In genomic region chr5:120563914-120564311, GRCm38 (mm10) we compare ENCODE assay signal across 10 mouse cellular contexts. TPM values are rescaled to one million over a fixed set of nuclear protein-coding genes. Genes with fewer than 3 reads are reported as not detected.
DNase-seq lines count a peak whose midpoint lies in the region; ATAC-seq and TF ChIP-seq lines count a peak whose summit lies in the region.
"Had no signal": no experiment of that assay in that cellular context is flagged by ENCODE, and none has a peak within 500 bp of the region (broad histone marks: within the 10 kb centered on the region; RNA-seq: fewer than 3 reads in every experiment).

No protein-coding gene starts in this region.

- TF ChIP-seq POLR2A in limb, embryonic 14.5 days (IDR thresholded peaks at IDR 0.05; ENCODE audit: borderline replicate concordance, extremely low read depth, insufficient read depth, insufficient read length): no peak

- no peaks in the 10 kb centered on the region for H3K27me3 ChIP-seq in hindbrain, embryonic 13.5 days
- H3K27me3 ChIP-seq in hindbrain, embryonic 16.5 days (replicated peaks; ENCODE audit: control insufficient read depth, insufficient read depth, low read length): no peaks in the 10 kb centered on the region
- H3K27me3 ChIP-seq in limb, embryonic 14.5 days (ENCODE audit: control insufficient read depth, insufficient read depth, low read length): no peaks in the 10 kb centered on the region
- H3K27me3 ChIP-seq: liver, embryonic 15.5 days had no signal

- peaks cover 86% of the 10 kb centered on the region for H3K4me1 ChIP-seq in hindbrain, embryonic 13.5 days (replicated peaks)
- H3K4me1 ChIP-seq in hindbrain, embryonic 16.5 days (ENCODE audit: control insufficient read depth, insufficient read depth, low read depth, low read length): peaks cover 63% of the 10 kb centered on the region
- H3K4me1 ChIP-seq in brown adipose tissue, adult 24 weeks (ENCODE audit: control insufficient read depth, insufficient read depth, insufficient read length, low read length): peaks cover 44% of the 10 kb centered on the region
- H3K4me1 ChIP-seq in limb, embryonic 14.5 days (ENCODE audit: control insufficient read depth, insufficient read depth, low read length): peaks cover 84% of the 10 kb centered on the region

- ATAC-seq in CD4-positive, CD25-positive, alpha-beta regulatory T cell, adult 4 months: no peak
- no peak for ATAC-seq in hindbrain, embryonic 13.5 days (ENCODE audit: low FRiP score)
- ATAC-seq in hindbrain, embryonic 16.5 days: no peak
- no peak for ATAC-seq in limb, embryonic 14.5 days (ENCODE audit: low FRiP score, low read depth)
- no peak for ATAC-seq in inflammation-experienced regulatory T-cells, adult 6 months

- H3K4me3 ChIP-seq in hindbrain, embryonic 13.5 days: no peak overlapping the region
- H3K4me3 ChIP-seq in hindbrain, embryonic 16.5 days (ENCODE audit: low read length): no peak overlapping the region
- no peak overlapping the region for H3K4me3 ChIP-seq in brown adipose tissue, adult 24 weeks (ENCODE audit: insufficient read depth, low read depth, low read length)
- H3K4me3 ChIP-seq in limb, embryonic 14.5 days (replicated peaks; ENCODE audit: low read length): no peak overlapping the region
- H3K4me3 ChIP-seq: liver, embryonic 15.5 days had no signal

- H3K36me3 ChIP-seq in hindbrain, embryonic 13.5 days: no peaks in the 10 kb centered on the region
- H3K36me3 ChIP-seq in hindbrain, embryonic 16.5 days (ENCODE audit: control insufficient read depth, insufficient read depth, low read length): no peaks in the 10 kb centered on the region
- no peaks in the 10 kb centered on the region for H3K36me3 ChIP-seq in limb, embryonic 14.5 days (ENCODE audit: control insufficient read depth, insufficient read depth, low read length)

- 53% methylated on average over 4 of the region's 4 CpGs for WGBS in hindbrain, embryonic 13.5 days
- 54% methylated on average over 4 of the region's 4 CpGs for WGBS in hindbrain, embryonic 16.5 days
- WGBS in limb, embryonic 14.5 days: 31% methylated on average over 4 of the region's 4 CpGs

- H3K9me3 ChIP-seq in hindbrain, embryonic 13.5 days: no peaks in the 10 kb centered on the region
- no peaks in the 10 kb centered on the region for H3K9me3 ChIP-seq in hindbrain, embryonic 16.5 days (ENCODE audit: control insufficient read depth, low read length)
- no peaks in the 10 kb centered on the region for H3K9me3 ChIP-seq in limb, embryonic 14.5 days (ENCODE audit: control insufficient read depth, low read length)
- H3K9me3 ChIP-seq: liver, embryonic 15.5 days had no signal

- H3K27ac ChIP-seq in hindbrain, embryonic 13.5 days: peak overlapping the region; percentile 31; the same call in 1 of the 2 replicates
- no peak overlapping the region for H3K27ac ChIP-seq in hindbrain, embryonic 16.5 days (ENCODE audit: low read depth, low read length)
- peak overlapping the region; percentile 71 for H3K27ac ChIP-seq in brown adipose tissue, adult 24 weeks (replicated peaks; ENCODE audit: low read depth, low read length)
- peak overlapping the region; percentile 77 for H3K27ac ChIP-seq in limb, embryonic 14.5 days (replicated peaks; ENCODE audit: low read depth, low read length)

- DNase-seq in CD4-positive, CD25-positive, alpha-beta regulatory T cell, adult 2 months (ENCODE audit: low read depth, low spot score): peak; percentile 22
- no peak for DNase-seq in limb, embryonic 14.5 days (ENCODE audit: low spot score)
- no peak for DNase-seq in spleen, postnatal 4 days (ENCODE audit: low spot score in 2 of 2)
- DNase-seq: cerebellum, adult 11-12 months had no signal

- H3K9ac ChIP-seq in hindbrain, embryonic 13.5 days: no peak overlapping the region
- no peak overlapping the region for H3K9ac ChIP-seq in hindbrain, embryonic 16.5 days (ENCODE audit: low read depth, low read length)
- H3K9ac ChIP-seq in limb, embryonic 14.5 days (ENCODE audit: low read depth, low read length, severe bottlenecking): no peak overlapping the region
- H3K9ac ChIP-seq: liver, embryonic 15.5 days had no signal

- H3K4me2 ChIP-seq in hindbrain, embryonic 13.5 days: no peak overlapping the region
- no peak overlapping the region for H3K4me2 ChIP-seq in hindbrain, embryonic 16.5 days (ENCODE audit: low read length)
- 0 out of 2 replicates have a peak overlapping the region, but pooled peaks have one; percentile 19 for H3K4me2 ChIP-seq in limb, embryonic 14.5 days (replicated peaks; ENCODE audit: low read depth, low read length, severe bottlenecking)
- H3K4me2 ChIP-seq: liver, embryonic 15.5 days had no signal

RNA-seq across cellular contexts. Expression of gene Tpcn1, which starts 24.6 kb away (rescaled TPM):
- 10 to 100 TPM; 14.7 to 17.4 TPM for polyA plus RNA-seq in CD4-positive, CD25-positive, alpha-beta regulatory T cell, adult 4 months (2017; shearing (Covaris generic))
- polyA plus RNA-seq in hindbrain, embryonic 13.5 days (2015; fragmentation: Nextera tagmentation; extraction: Ambion mirVana): 18.2 and 18.7 TPM in 2 replicates
- polyA plus RNA-seq in hindbrain, embryonic 16.5 days (2015; fragmentation: Nextera tagmentation; extraction: Ambion mirVana): 15.1 and 17.4 TPM in 2 replicates
- 28.6 and 39.1 TPM in 2 replicates for polyA plus RNA-seq in brown adipose tissue, adult 24 weeks (2012; ENCODE audit: insufficient read depth, insufficient read length, missing spikeins)
- 47.1 and 64.9 TPM in 2 replicates for polyA plus RNA-seq in limb, embryonic 14.5 days (2012; rRNA removed)
- 24.3 and 25.2 TPM in 2 replicates for polyA plus RNA-seq in limb, embryonic 14.5 days (2014; fragmentation: Nextera tagmentation; extraction: Ambion mirVana)
- 10 to 100 TPM in 2 of 3 experiments, 1 to 10 TPM in 1; 6.4 to 15.8 (median 12.6) TPM for polyA plus RNA-seq in inflammation-experienced regulatory T-cells, adult 6 months (2017; shearing (Covaris generic))

RNA-seq across cellular contexts. Expression of gene Iqcd, which starts 24.9 kb away (rescaled TPM):
- polyA plus RNA-seq in CD4-positive, CD25-positive, alpha-beta regulatory T cell, adult 4 months (2017; shearing (Covaris generic)): 1 to 10 TPM in 1 of 2 experiments, under 1 TPM in 1; 0.40 to 1.1 TPM
- polyA plus RNA-seq in hindbrain, embryonic 13.5 days (2015; fragmentation: Nextera tagmentation; extraction: Ambion mirVana): 2.4 and 2.6 TPM in 2 replicates
- 2.0 and 2.4 TPM in 2 replicates for polyA plus RNA-seq in hindbrain, embryonic 16.5 days (2015; fragmentation: Nextera tagmentation; extraction: Ambion mirVana)
- not detected in 2 replicates for polyA plus RNA-seq in brown adipose tissue, adult 24 weeks (2012; ENCODE audit: insufficient read depth, insufficient read length, missing spikeins)
- 0.90 and 1.4 TPM in 2 replicates for polyA plus RNA-seq in limb, embryonic 14.5 days (2012; rRNA removed)
- 0.12 and 0.43 TPM in 2 replicates for polyA plus RNA-seq in limb, embryonic 14.5 days (2014; fragmentation: Nextera tagmentation; extraction: Ambion mirVana)
- under 1 TPM in 1 of 3 experiments, not detected in 2; 0.91 TPM for polyA plus RNA-seq in inflammation-experienced regulatory T-cells, adult 6 months (2017; shearing (Covaris generic))

RNA-seq across cellular contexts. Expression of gene Rita1, which starts 48.5 kb away (rescaled TPM):
- 1 to 10 TPM; 2.2 to 6.3 TPM for polyA plus RNA-seq in CD4-positive, CD25-positive, alpha-beta regulatory T cell, adult 4 months (2017; shearing (Covaris generic))
- polyA plus RNA-seq in hindbrain, embryonic 13.5 days (2015; fragmentation: Nextera tagmentation; extraction: Ambion mirVana): 26.2 TPM in 2 replicates
- 29.3 and 33.7 TPM in 2 replicates for polyA plus RNA-seq in hindbrain, embryonic 16.5 days (2015; fragmentation: Nextera tagmentation; extraction: Ambion mirVana)
- polyA plus RNA-seq in brown adipose tissue, adult 24 weeks (2012; ENCODE audit: insufficient read depth, insufficient read length, missing spikeins): 11.3 and 15.3 TPM in 2 replicates
- 25.4 TPM in 2 replicates for polyA plus RNA-seq in limb, embryonic 14.5 days (2012; rRNA removed)
- polyA plus RNA-seq in limb, embryonic 14.5 days (2014; fragmentation: Nextera tagmentation; extraction: Ambion mirVana): 10.2 and 11.6 TPM in 2 replicates
- 1 to 10 TPM; 2.1 to 3.5 (median 3.2) TPM for polyA plus RNA-seq in inflammation-experienced regulatory T-cells, adult 6 months (2017; shearing (Covaris generic))

RNA-seq across cellular contexts. Expression of gene Ddx54, which starts 48.6 kb away (rescaled TPM):
- polyA plus RNA-seq in CD4-positive, CD25-positive, alpha-beta regulatory T cell, adult 4 months (2017; shearing (Covaris generic)): 10 to 100 TPM; 14.4 to 18.6 TPM
- polyA plus RNA-seq in hindbrain, embryonic 13.5 days (2015; fragmentation: Nextera tagmentation; extraction: Ambion mirVana): 44.0 and 47.7 TPM in 2 replicates
- 38.4 and 42.0 TPM in 2 replicates for polyA plus RNA-seq in hindbrain, embryonic 16.5 days (2015; fragmentation: Nextera tagmentation; extraction: Ambion mirVana)
- polyA plus RNA-seq in brown adipose tissue, adult 24 weeks (2012; ENCODE audit: insufficient read depth, insufficient read length, missing spikeins): 10.3 and 13.0 TPM in 2 replicates
- 36.1 and 42.1 TPM in 2 replicates for polyA plus RNA-seq in limb, embryonic 14.5 days (2012; rRNA removed)
- 34.1 and 35.1 TPM in 2 replicates for polyA plus RNA-seq in limb, embryonic 14.5 days (2014; fragmentation: Nextera tagmentation; extraction: Ambion mirVana)
- polyA plus RNA-seq in inflammation-experienced regulatory T-cells, adult 6 months (2017; shearing (Covaris generic)): 10 to 100 TPM; 13.0 to 21.1 (median 13.4) TPM

RNA-seq across cellular contexts. Expression of gene Slc8b1, which starts 52.9 kb away (rescaled TPM):
- polyA plus RNA-seq in CD4-positive, CD25-positive, alpha-beta regulatory T cell, adult 4 months (2017; shearing (Covaris generic)): 10 to 100 TPM in 1 of 2 experiments, 1 to 10 TPM in 1; 6.4 to 11.7 TPM
- polyA plus RNA-seq in hindbrain, embryonic 13.5 days (2015; fragmentation: Nextera tagmentation; extraction: Ambion mirVana): 2.5 and 4.1 TPM in 2 replicates
- 2.3 and 2.7 TPM in 2 replicates for polyA plus RNA-seq in hindbrain, embryonic 16.5 days (2015; fragmentation: Nextera tagmentation; extraction: Ambion mirVana)
- polyA plus RNA-seq in brown adipose tissue, adult 24 weeks (2012; ENCODE audit: insufficient read depth, insufficient read length, missing spikeins): 4.3 and 5.7 TPM in 2 replicates
- 13.2 and 15.4 TPM in 2 replicates for polyA plus RNA-seq in limb, embryonic 14.5 days (2012; rRNA removed)
- polyA plus RNA-seq in limb, embryonic 14.5 days (2014; fragmentation: Nextera tagmentation; extraction: Ambion mirVana): 3.7 and 5.6 TPM in 2 replicates
- polyA plus RNA-seq in inflammation-experienced regulatory T-cells, adult 6 months (2017; shearing (Covaris generic)): 10 to 100 TPM in 1 of 3 experiments, 1 to 10 TPM in 2; 6.1 to 14.5 (median 7.3) TPM
